In the genomic region with DNA sequence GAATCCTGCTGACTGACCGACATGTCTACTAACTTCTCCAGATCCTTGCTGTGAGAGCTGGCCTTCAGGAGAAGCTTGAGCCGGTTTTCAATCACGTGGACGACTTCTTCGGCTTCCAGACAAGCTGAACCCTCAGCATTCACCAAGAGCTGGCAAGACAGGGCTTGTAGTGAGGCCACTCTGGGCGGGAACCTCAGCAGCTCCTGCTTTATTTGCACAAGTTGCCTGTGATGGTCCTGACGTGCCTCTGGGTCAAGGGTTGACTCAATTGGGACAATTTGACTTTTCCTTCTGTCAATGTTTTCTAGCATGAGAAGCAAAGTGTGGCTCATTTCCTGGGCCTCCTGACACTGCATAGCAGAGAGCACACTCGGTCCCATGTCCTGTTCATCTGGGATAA, we compare ENCODE assay signal across 24 mouse cellular contexts.
"Had no signal": no experiment of that assay in that cellular context is flagged by ENCODE, and none has a peak within 500 bp of the region (broad histone marks: within the 10 kb centered on the region; RNA-seq: fewer than 3 reads in every experiment).

No protein-coding gene starts in this region.

- H3K27me3 ChIP-seq: heart, embryonic 12.5 days; hindbrain, embryonic 12.5 days; intestine, embryonic 15.5 days had no signal

- H3K27ac ChIP-seq: gastrocnemius, adult 2 months; heart, embryonic 10.5 days; hindbrain, embryonic 10.5 days; hindbrain, embryonic 12.5 days; hindbrain, embryonic 14.5 days; intestine, embryonic 15.5 days; layer of hippocampus, adult 2 months; left cerebral cortex, adult 2 months had no signal

- H3K9ac ChIP-seq: heart, embryonic 12.5 days; hindbrain, embryonic 12.5 days; hindbrain, embryonic 14.5 days; intestine, embryonic 15.5 days had no signal

- ATAC-seq: forebrain, embryonic 16.5 days; hindbrain, embryonic 16.5 days; inflammation-experienced regulatory T-cells, adult 6 months; intestine, embryonic 15.5 days; intestine, postnatal 0 days had no signal

- H3K4me2 ChIP-seq: heart, embryonic 12.5 days; hindbrain, embryonic 12.5 days; hindbrain, embryonic 14.5 days; intestine, embryonic 15.5 days had no signal

- H3K4me3 ChIP-seq: gastrocnemius, adult 2 months; heart, embryonic 10.5 days; heart, embryonic 12.5 days; hindbrain, embryonic 10.5 days; hindbrain, embryonic 12.5 days; intestine, embryonic 15.5 days; layer of hippocampus, adult 2 months; left cerebral cortex, adult 2 months had no signal

- H3K9me3 ChIP-seq: heart, embryonic 10.5 days; heart, embryonic 12.5 days; hindbrain, embryonic 10.5 days; hindbrain, embryonic 12.5 days; intestine, embryonic 15.5 days had no signal

- H3K4me1 ChIP-seq: heart, embryonic 10.5 days; heart, embryonic 12.5 days; hindbrain, embryonic 12.5 days; intestine, embryonic 15.5 days had no signal

- DNase-seq: gastrocnemius, adult 2 months; gastrocnemius, postnatal 10 days; gastrocnemius, postnatal 25 days; heart, adult 18-20 months; heart, postnatal 10 days; heart, postnatal 4 days; kidney, adult 18-20 months; kidney, adult 8-10 months; kidney, postnatal 10 days; kidney, postnatal 25 days; kidney, postnatal 4 days; left cerebral cortex, postnatal 4 days had no signal
